ENCODE assay signal across 16 mouse cellular contexts in genomic region chr2:121601543-121601942, GRCm38 (mm10).
"Had no signal": no experiment of that assay in that cellular context is flagged by ENCODE, and none has a peak within 500 bp of the region (broad histone marks: within the 10 kb centered on the region; RNA-seq: fewer than 3 reads in every experiment).

No protein-coding gene starts in this region.

- H3K9ac ChIP-seq: liver, embryonic 13.5 days had no signal

- H3K4me2 ChIP-seq: liver, embryonic 13.5 days; midbrain, embryonic 11.5 days had no signal

- H3K9me3 ChIP-seq: liver, embryonic 13.5 days had no signal

- H3K27me3 ChIP-seq: liver, embryonic 13.5 days had no signal

- H3K4me1 ChIP-seq: liver, embryonic 13.5 days had no signal

- H3K36me3 ChIP-seq: liver, embryonic 13.5 days had no signal

- H3K4me3 ChIP-seq: liver, embryonic 13.5 days had no signal

- H3K27ac ChIP-seq: liver, embryonic 13.5 days; stomach, postnatal 0 days had no signal

- DNase-seq: kidney, postnatal 14 days; kidney, postnatal 4 days; left cerebral cortex, postnatal 4 days; liver, embryonic 13.5 days; lung, adult 2 months; lung, postnatal 14 days; lung, postnatal 4 days; midbrain, embryonic 14.5 days; right cerebral cortex, adult 18-20 months; right cerebral cortex, postnatal 14 days; right cerebral cortex, postnatal 4 days; thymus, adult 2 months; thymus, postnatal 14 days; thymus, postnatal 4 days had no signal
